Mouse (Mus musculus) forebrain, embryonic 16.5 days (tissue): ENCODE measurements at regions not wholly inside any gene's neighbourhood (a gene's known extent, or its start where the extent isn't known, plus 50 kb on each side); places are given as distances from the start of the nearest gene placed in this dataset.

Experiments used
- ATAC-seq: fragments of 200-750 bp; cut with Nextera tagmentation; 2 replicates; pipeline ENCODE4 v1.8.0; 2017; ENCODE audit warnings: mild to moderate bottlenecking, moderate library complexity
- H3K27ac ChIP-seq: fragments of 300-500 bp; sonication (generic); 2 replicates; pipeline ENCODE4 v1.5.1; 2014; ENCODE audit warnings: low read length, control low read depth
- H3K27me3 ChIP-seq: fragments of 300-500 bp; sonication (generic); replicated peaks from 2 replicates; pipeline ENCODE4 v1.6.1; 2014; ENCODE audit warnings: low read length; ENCODE audit not compliant: control insufficient read depth, insufficient read depth
- H3K36me3 ChIP-seq: fragments of 300-500 bp; sonication (generic); 2 replicates; pipeline ENCODE4 v1.6.1; 2014; ENCODE audit not compliant: control insufficient read depth, insufficient read depth
- H3K4me1 ChIP-seq: fragments of 300-500 bp; sonication (generic); replicated peaks from 2 replicates; pipeline ENCODE4 v1.6.1; 2014; ENCODE audit warnings: low read length; ENCODE audit not compliant: control insufficient read depth, insufficient read depth
- H3K4me2 ChIP-seq: fragments of 300-500 bp; sonication (generic); 2 replicates; pipeline ENCODE4 v1.6.1; 2014; ENCODE audit warnings: mild to moderate bottlenecking, low read length, control low read depth
- H3K4me3 ChIP-seq: fragments of 300-500 bp; sonication (generic); replicated peaks from 2 replicates; pipeline ENCODE4 v1.5.1; 2014; ENCODE audit warnings: mild to moderate bottlenecking, low read length, control low read depth
- H3K9ac ChIP-seq: fragments of 300-500 bp; sonication (generic); replicated peaks from 2 replicates; pipeline ENCODE4 v1.6.1; 2014; ENCODE audit warnings: low read depth, low read length, control low read depth
- H3K9me3 ChIP-seq: fragments of 300-500 bp; sonication (generic); 2 replicates; pipeline ENCODE4 v1.6.1; 2016; ENCODE audit warnings: low read length; ENCODE audit not compliant: control insufficient read depth
- WGBS: fragments of 180-500 bp; shearing (Covaris S2); extraction: QIAGEN DNeasy Blood & Tissue Kit; methylation state at CpG from one replicate; pipeline ENCODE4 v1.1.7; 2014; 5-methylcytosine and 5-hydroxymethylcytosine counted together

GRCm38 (mm10) chr14:123056976-123057375 lies 73.1 kb upstream of the Tmtc4 start:
- no peak for ATAC-seq
- H3K4me1 ChIP-seq, result no peaks in the 10 kb centered on the region
- 84% methylated on average over 4 of the region's 4 CpGs for WGBS

GRCm38 (mm10) chr14:123048451-123048850 lies 64.6 kb upstream of the Tmtc4 start:
- Histone ChIP-seq H3K9me3 (no peaks in the 10 kb centered on the region), H3K4me1 (no peaks in the 10 kb centered on the region), H3K27me3 (no peaks in the 10 kb centered on the region), H3K9ac (no peak overlapping the region), H3K36me3 (no peaks in the 10 kb centered on the region), H3K27ac (no peak overlapping the region), H3K4me2 (no peak overlapping the region), H3K4me3 (no peak overlapping the region)
- no peak for ATAC-seq

More at GRCm38 (mm10) chr14:123056976-123057375, 73.1 kb upstream of the Tmtc4 start:
- Histone ChIP-seq H3K36me3 (no peaks in the 10 kb centered on the region), H3K9ac (no peak overlapping the region), H3K4me3 (no peak overlapping the region), H3K27ac (no peak overlapping the region), H3K4me2 (no peak overlapping the region), H3K9me3 (no peaks in the 10 kb centered on the region), H3K27me3 (no peaks in the 10 kb centered on the region)

- Histone ChIP-seq H3K9me3 (no peaks in the 10 kb centered on the region), H3K27me3 (no peaks in the 10 kb centered on the region), H3K4me2 (no peak overlapping the region), H3K4me1 (no peaks in the 10 kb centered on the region), H3K36me3 (no peaks in the 10 kb centered on the region), H3K27ac (no peak overlapping the region), H3K9ac (no peak overlapping the region), H3K4me3 (no peak overlapping the region)
- no peak for ATAC-seq
Observed at GRCm38 (mm10) chr14:123040046-123040445, 56.2 kb upstream of the Tmtc4 start.

- no peak overlapping the region for H3K27ac ChIP-seq
- H3K4me1 ChIP-seq, result no peaks in the 10 kb centered on the region
- no peaks in the 10 kb centered on the region for H3K9me3 ChIP-seq
- no peak overlapping the region for H3K9ac ChIP-seq
- H3K36me3 ChIP-seq, result no peaks in the 10 kb centered on the region
- no peak overlapping the region for H3K4me2 ChIP-seq
- 77% methylated on average over 2 of the region's 2 CpGs for WGBS
- H3K27me3 ChIP-seq, result no peaks in the 10 kb centered on the region
- ATAC-seq, result no peak
- no peak overlapping the region for H3K4me3 ChIP-seq
Observed at GRCm38 (mm10) chr14:123037444-123037843, 53.6 kb upstream of the Tmtc4 start.
